Mouse (Mus musculus): ENCODE measurements around the gene Gata1. TPM values are rescaled to one million over a fixed set of nuclear protein-coding genes. Genes with fewer than 3 reads are reported as not detected.
"Not testable (repeated sequence)": the region's sequence is repeated elsewhere in the genome, so short reads cannot be mapped to it uniquely, and the experiment has no call there.

The Gata1 gene
- total and polyA plus RNA-seq, 3 experiments = 128 to 496 (median 385) TPM

DNA sequence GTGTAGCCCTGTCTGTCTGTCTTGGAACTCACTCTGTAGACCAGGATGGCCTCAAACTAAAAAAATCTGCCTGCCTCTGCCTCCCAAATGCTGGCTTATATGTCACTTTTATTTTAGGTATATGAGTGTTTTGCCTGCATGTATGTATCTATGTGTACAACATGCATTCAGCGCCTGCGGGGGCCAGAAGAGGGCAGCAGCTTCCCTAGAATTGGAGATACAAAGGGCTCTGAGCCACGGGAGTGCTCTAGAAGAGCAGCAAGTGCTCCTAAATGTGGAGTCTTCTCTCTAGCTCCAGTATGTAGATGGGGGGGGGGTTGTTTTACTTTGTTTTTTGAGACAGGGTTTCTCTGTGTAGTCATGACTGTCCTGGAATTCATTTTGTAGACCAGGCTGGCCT lies 62.2 kb downstream of the Gata1 start:
- H3K4me3 ChIP-seq (ENCODE audit: control insufficient read depth in 1 of 2, insufficient read depth in 1 of 2, low read depth in 2 of 2, low read length in 2 of 2); H3K79me2 ChIP-seq (ENCODE audit: control insufficient read depth, insufficient read depth, low read length, poor library complexity); H3K9ac ChIP-seq (ENCODE audit: control insufficient read depth, low read depth, low read length, poor library complexity, severe bottlenecking); H3K4me1 ChIP-seq (ENCODE audit: control insufficient read depth in 1 of 2, insufficient read depth in 2 of 2, low read length in 2 of 2); H3K27me3 ChIP-seq (ENCODE audit: control insufficient read depth in 1 of 2, insufficient read depth in 2 of 2, low read length in 2 of 2); H3K27ac ChIP-seq (ENCODE audit: control insufficient read depth, low read depth, low read length); H3K36me3 ChIP-seq (ENCODE audit: control insufficient read depth in 1 of 2, insufficient read depth in 2 of 2, low read length in 2 of 2); H3K9me3 ChIP-seq (replicated peaks; ENCODE audit: insufficient read depth, low read length): not testable (repeated sequence)
- DNase-seq (ENCODE audit: low read depth, low spot score) = peak; percentile 62
- TF ChIP-seq SMC3 (IDR thresholded peaks at IDR 0.05; ENCODE audit: low read depth, low read length) (peak; percentile 64), HCFC1 (IDR thresholded peaks at IDR 0.05; ENCODE audit: low read depth, low read length) (0 out of 2 replicates have a peak, but pooled peaks have one; percentile 15), ZC3H11A (IDR thresholded peaks at IDR 0.05; ENCODE audit: low read depth, low read length) (peak; percentile 63), RAD21 (IDR thresholded peaks at IDR 0.05; ENCODE audit: low read depth, low read length) (peak; percentile 51), CTCF (IDR thresholded peaks at IDR 0.05 in 2 of 3, conservative IDR thresholded peaks at IDR 0.05 in 1 of 3; ENCODE audit: control insufficient read depth in 1 of 3, insufficient read depth in 1 of 3, low read depth in 2 of 3, low read length in 3 of 3, poor library complexity in 1 of 3, severe bottlenecking in 1 of 3) (peak; percentile 21 to 51 (median 22); a peak in 4 of 6 replicates)

DNA sequence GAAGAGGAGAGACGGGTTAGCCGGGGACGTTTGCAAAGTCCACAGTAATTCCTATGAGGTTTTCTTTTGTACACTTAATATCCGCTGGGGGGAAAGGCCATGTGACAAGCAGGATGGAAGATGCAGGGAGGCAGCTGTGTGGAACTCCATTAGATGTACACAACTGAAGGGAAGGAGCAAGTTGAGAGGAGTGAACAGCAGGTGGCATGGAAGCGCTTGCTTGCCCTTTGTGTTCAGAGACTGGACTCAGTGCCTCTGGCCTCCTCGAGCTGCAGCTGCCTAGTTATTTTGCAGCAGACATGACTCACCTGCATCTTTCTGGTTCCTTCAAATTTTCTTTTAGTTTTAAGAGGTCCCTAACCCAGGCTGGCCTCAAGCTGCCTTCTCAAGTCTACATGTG lies 67.4 kb downstream of the Gata1 start:
- Histone ChIP-seq H3K27me3 (ENCODE audit: control insufficient read depth in 1 of 2, insufficient read depth in 2 of 2, low read length in 2 of 2) (no peaks in the 10 kb centered on the region), H3K9ac (ENCODE audit: control insufficient read depth, low read depth, low read length, poor library complexity, severe bottlenecking) (no peak overlapping the region), H3K9me3 (replicated peaks; ENCODE audit: insufficient read depth, low read length) (no peaks in the 10 kb centered on the region), H3K79me2 (ENCODE audit: control insufficient read depth, insufficient read depth, low read length, poor library complexity) (no peaks in the 10 kb centered on the region), H3K4me1 (ENCODE audit: control insufficient read depth in 1 of 2, insufficient read depth in 2 of 2, low read length in 2 of 2) (no peaks in the 10 kb centered on the region), H3K27ac (ENCODE audit: control insufficient read depth, low read depth, low read length) (no peak overlapping the region), H3K36me3 (ENCODE audit: control insufficient read depth in 1 of 2, insufficient read depth in 2 of 2, low read length in 2 of 2) (no peaks in the 10 kb centered on the region; a peak in 1 of 4 replicates), H3K4me3 (ENCODE audit: control insufficient read depth in 1 of 2, insufficient read depth in 1 of 2, low read depth in 2 of 2, low read length in 2 of 2) (no peak overlapping the region)
- TF ChIP-seq CHD1 (IDR thresholded peaks at IDR 0.05; ENCODE audit: low read depth, low read length) = no peak
- no peak for TF ChIP-seq UBTF (IDR thresholded peaks at IDR 0.05; ENCODE audit: borderline replicate concordance, insufficient read depth, low read depth, low read length)
- no peak for TF ChIP-seq GABPA (IDR thresholded peaks at IDR 0.05; ENCODE audit: low read depth, low read length)
- TF ChIP-seq CTCF (IDR thresholded peaks at IDR 0.05 in 2 of 3, conservative IDR thresholded peaks at IDR 0.05 in 1 of 3; ENCODE audit: control insufficient read depth in 1 of 3, insufficient read depth in 1 of 3, low read depth in 2 of 3, low read length in 3 of 3, poor library complexity in 1 of 3, severe bottlenecking in 1 of 3) = peak in 1 of 3 experiments; percentile 4; a peak in 1 of 6 replicates
- peak; percentile 26; the same call in 1 of the 2 replicates for TF ChIP-seq SMC3 (IDR thresholded peaks at IDR 0.05; ENCODE audit: low read depth, low read length)
- no peak for TF ChIP-seq ELF1 (IDR thresholded peaks at IDR 0.05; ENCODE audit: low read depth, low read length)
- no peak for TF ChIP-seq MAX (IDR thresholded peaks at IDR 0.05; ENCODE audit: low read length)
- no peak for TF ChIP-seq MXI1 (IDR thresholded peaks at IDR 0.05; ENCODE audit: low read depth, low read length)
- TF ChIP-seq POLR2AphosphoS5 (IDR thresholded peaks at IDR 0.05; ENCODE audit: borderline replicate concordance, low read depth, low read length) = no peak
- no peak for TF ChIP-seq POLR2A (IDR thresholded peaks at IDR 0.05; ENCODE audit: control insufficient read depth in 1 of 2, insufficient read depth in 1 of 2, low read depth in 1 of 2, low read length in 2 of 2, poor library complexity in 1 of 2)
- no peak for TF ChIP-seq CHD2 (IDR thresholded peaks at IDR 0.05; ENCODE audit: low read length)
- peak; percentile 12; the same call in 1 of the 2 replicates for TF ChIP-seq RAD21 (IDR thresholded peaks at IDR 0.05; ENCODE audit: low read depth, low read length)
- no peak for TF ChIP-seq TAL1 (IDR thresholded peaks at IDR 0.05; ENCODE audit: low read length)
- peak; percentile 57; the same call in 1 of the 2 replicates for TF ChIP-seq POLR2AphosphoS2 (IDR thresholded peaks at IDR 0.05; ENCODE audit: low read length)
- no peak for DNase-seq (ENCODE audit: low read depth, low spot score)

Other genes with a start within 250 kb of the Gata1 start
- gene Praf2, start 249.6 kb downstream of the Gata1 start, total RNA-seq (2012; rRNA removed) = 19.1 and 23.0 TPM in 2 replicates
- 10 to 100 TPM in 1 of 2 experiments, not detected in 1; 60.1 TPM for gene Praf2, start 249.6 kb downstream of the Gata1 start, polyA plus RNA-seq (2012; ENCODE audit: insufficient read depth in 1 of 2, insufficient read length in 2 of 2, low read depth in 1 of 2, low replicate concordance in 2 of 2, missing spikeins in 1 of 2)
- gene Ccdc120, start 227.2 kb downstream of the Gata1 start, total RNA-seq (2012; rRNA removed) = 3.9 and 5.8 TPM in 2 replicates
- 10 to 100 TPM in 1 of 2 experiments, not detected in 1; 12.2 TPM for gene Ccdc120, start 227.2 kb downstream of the Gata1 start, polyA plus RNA-seq (2012; ENCODE audit: insufficient read depth in 1 of 2, insufficient read length in 2 of 2, low read depth in 1 of 2, low replicate concordance in 2 of 2, missing spikeins in 1 of 2)
- gene Tfe3, start 215.5 kb downstream of the Gata1 start, total RNA-seq (2012; rRNA removed) = 20.6 and 23.4 TPM in 2 replicates
- gene Tfe3, start 215.5 kb downstream of the Gata1 start, polyA plus RNA-seq (2012; ENCODE audit: insufficient read depth in 1 of 2, insufficient read length in 2 of 2, low read depth in 1 of 2, low replicate concordance in 2 of 2, missing spikeins in 1 of 2) = 10 to 100 TPM in 1 of 2 experiments, not detected in 1; 64.7 TPM
- gene Gripap1, start 188.3 kb downstream of the Gata1 start, total RNA-seq (2012; rRNA removed) = 36.2 and 40.5 TPM in 2 replicates
- 100 to 1,000 TPM in 1 of 2 experiments, 10 to 100 TPM in 1; 84.6 to 244 TPM for gene Gripap1, start 188.3 kb downstream of the Gata1 start, polyA plus RNA-seq (2012; ENCODE audit: insufficient read depth in 1 of 2, insufficient read length in 2 of 2, low read depth in 1 of 2, low replicate concordance in 2 of 2, missing spikeins in 1 of 2)
- 0.26 and 0.31 TPM in 2 replicates for gene Kcnd1, start 155.8 kb downstream of the Gata1 start, total RNA-seq (2012; rRNA removed)
- 1 to 10 TPM in 1 of 2 experiments, not detected in 1; 1.4 TPM for gene Kcnd1, start 155.8 kb downstream of the Gata1 start, polyA plus RNA-seq (2012; ENCODE audit: insufficient read depth in 1 of 2, insufficient read length in 2 of 2, low read depth in 1 of 2, low replicate concordance in 2 of 2, missing spikeins in 1 of 2)
- gene Otud5, start 136.7 kb downstream of the Gata1 start, total RNA-seq (2012; rRNA removed) = 76.4 and 82.6 TPM in 2 replicates
- gene Otud5, start 136.7 kb downstream of the Gata1 start, polyA plus RNA-seq (2012; ENCODE audit: insufficient read depth in 1 of 2, insufficient read length in 2 of 2, low read depth in 1 of 2, low replicate concordance in 2 of 2, missing spikeins in 1 of 2) = 1,000 to 10,000 TPM in 1 of 2 experiments, 100 to 1,000 TPM in 1; 197 to 1,180 TPM
- 5.9 and 6.4 TPM in 2 replicates for gene Pim2, start 99.8 kb downstream of the Gata1 start, total RNA-seq (2012; rRNA removed)
- gene Pim2, start 99.8 kb downstream of the Gata1 start, polyA plus RNA-seq (2012; ENCODE audit: insufficient read depth in 1 of 2, insufficient read length in 2 of 2, low read depth in 1 of 2, low replicate concordance in 2 of 2, missing spikeins in 1 of 2) = 10 to 100 TPM in 1 of 2 experiments, not detected in 1; 21.7 TPM
- gene Slc35a2, start 94.0 kb downstream of the Gata1 start, total RNA-seq (2012; rRNA removed) = 66.7 and 67.0 TPM in 2 replicates
- gene Slc35a2, start 94.0 kb downstream of the Gata1 start, polyA plus RNA-seq (2012; ENCODE audit: insufficient read depth in 1 of 2, insufficient read length in 2 of 2, low read depth in 1 of 2, low replicate concordance in 2 of 2, missing spikeins in 1 of 2) = 10 to 100 TPM in 1 of 2 experiments, not detected in 1; 96.0 TPM
- gene Pqbp1, start 78.8 kb downstream of the Gata1 start, total RNA-seq (2012; rRNA removed) = 202 and 204 TPM in 2 replicates
- gene Pqbp1, start 78.8 kb downstream of the Gata1 start, polyA plus RNA-seq (2012; ENCODE audit: insufficient read depth in 1 of 2, insufficient read length in 2 of 2, low read depth in 1 of 2, low replicate concordance in 2 of 2, missing spikeins in 1 of 2) = 100 to 1,000 TPM in 1 of 2 experiments, not detected in 1; 283 TPM
- gene Timm17b, start 78.7 kb downstream of the Gata1 start, total RNA-seq (2012; rRNA removed) = 96.5 and 107 TPM in 2 replicates
- gene Timm17b, start 78.7 kb downstream of the Gata1 start, polyA plus RNA-seq (2012; ENCODE audit: insufficient read depth in 1 of 2, insufficient read length in 2 of 2, low read depth in 1 of 2, low replicate concordance in 2 of 2, missing spikeins in 1 of 2) = 100 to 1,000 TPM in 1 of 2 experiments, not detected in 1; 381 TPM
- not detected in 2 replicates for gene Gm10491, start 70.2 kb downstream of the Gata1 start, total RNA-seq (2012; rRNA removed)
- not detected for gene Gm10491, start 70.2 kb downstream of the Gata1 start, polyA plus RNA-seq (2012; ENCODE audit: insufficient read depth in 1 of 2, insufficient read length in 2 of 2, low read depth in 1 of 2, low replicate concordance in 2 of 2, missing spikeins in 1 of 2)
- not detected in 2 replicates for gene Gm10490, start 68.5 kb downstream of the Gata1 start, total RNA-seq (2012; rRNA removed)
- gene Gm10490, start 68.5 kb downstream of the Gata1 start, polyA plus RNA-seq (2012; ENCODE audit: insufficient read depth in 1 of 2, insufficient read length in 2 of 2, low read depth in 1 of 2, low replicate concordance in 2 of 2, missing spikeins in 1 of 2) = not detected
- not detected in 2 replicates for gene Pcsk1n, start 58.2 kb downstream of the Gata1 start, total RNA-seq (2012; rRNA removed)
- not detected for gene Pcsk1n, start 58.2 kb downstream of the Gata1 start, polyA plus RNA-seq (2012; ENCODE audit: insufficient read depth in 1 of 2, insufficient read length in 2 of 2, low read depth in 1 of 2, low replicate concordance in 2 of 2, missing spikeins in 1 of 2)
- gene Eras, start 49.5 kb downstream of the Gata1 start, total RNA-seq (2012; rRNA removed) = not detected in 2 replicates
- gene Eras, start 49.5 kb downstream of the Gata1 start, polyA plus RNA-seq (2012; ENCODE audit: insufficient read depth in 1 of 2, insufficient read length in 2 of 2, low read depth in 1 of 2, low replicate concordance in 2 of 2, missing spikeins in 1 of 2) = not detected
- 6.3 and 7.8 TPM in 2 replicates for gene Hdac6, start 30.2 kb downstream of the Gata1 start, total RNA-seq (2012; rRNA removed)
- gene Hdac6, start 30.2 kb downstream of the Gata1 start, polyA plus RNA-seq (2012; ENCODE audit: insufficient read depth in 1 of 2, insufficient read length in 2 of 2, low read depth in 1 of 2, low replicate concordance in 2 of 2, missing spikeins in 1 of 2) = 10 to 100 TPM in 1 of 2 experiments, not detected in 1; 19.7 TPM
- not detected in 2 replicates for gene Glod5, start 40.4 kb upstream of the Gata1 start, total RNA-seq (2012; rRNA removed)
- gene Glod5, start 40.4 kb upstream of the Gata1 start, polyA plus RNA-seq (2012; ENCODE audit: insufficient read depth in 1 of 2, insufficient read length in 2 of 2, low read depth in 1 of 2, low replicate concordance in 2 of 2, missing spikeins in 1 of 2) = under 1 TPM in 1 of 2 experiments, not detected in 1; 0.11 TPM
- gene Suv39h1, start 96.7 kb upstream of the Gata1 start, total RNA-seq (2012; rRNA removed) = 103 and 104 TPM in 2 replicates
- gene Suv39h1, start 96.7 kb upstream of the Gata1 start, polyA plus RNA-seq (2012; ENCODE audit: insufficient read depth in 1 of 2, insufficient read length in 2 of 2, low read depth in 1 of 2, low replicate concordance in 2 of 2, missing spikeins in 1 of 2) = 100 to 1,000 TPM; 122 to 129 TPM
- gene Was, start 112.4 kb upstream of the Gata1 start, total RNA-seq (2012; rRNA removed) = 133 and 146 TPM in 2 replicates
- 100 to 1,000 TPM in 1 of 2 experiments, not detected in 1; 167 TPM for gene Was, start 112.4 kb upstream of the Gata1 start, polyA plus RNA-seq (2012; ENCODE audit: insufficient read depth in 1 of 2, insufficient read length in 2 of 2, low read depth in 1 of 2, low replicate concordance in 2 of 2, missing spikeins in 1 of 2)
- gene Wdr13, start 154.8 kb upstream of the Gata1 start, total RNA-seq (2012; rRNA removed) = 23.8 and 29.6 TPM in 2 replicates
- gene Wdr13, start 154.8 kb upstream of the Gata1 start, polyA plus RNA-seq (2012; ENCODE audit: insufficient read depth in 1 of 2, insufficient read length in 2 of 2, low read depth in 1 of 2, low replicate concordance in 2 of 2, missing spikeins in 1 of 2) = 10 to 100 TPM in 1 of 2 experiments, not detected in 1; 46.8 TPM
- gene Rbm3, start 167.8 kb upstream of the Gata1 start, total RNA-seq (2012; rRNA removed) = 906 and 1,021 TPM in 2 replicates
- gene Rbm3, start 167.8 kb upstream of the Gata1 start, polyA plus RNA-seq (2012; ENCODE audit: insufficient read depth in 1 of 2, insufficient read length in 2 of 2, low read depth in 1 of 2, low replicate concordance in 2 of 2, missing spikeins in 1 of 2) = 100 to 1,000 TPM in 1 of 2 experiments, not detected in 1; 750 TPM
- 8.0 and 10.1 TPM in 2 replicates for gene Tbc1d25, start 198.1 kb upstream of the Gata1 start, total RNA-seq (2012; rRNA removed)
- gene Tbc1d25, start 198.1 kb upstream of the Gata1 start, polyA plus RNA-seq (2012; ENCODE audit: insufficient read depth in 1 of 2, insufficient read length in 2 of 2, low read depth in 1 of 2, low replicate concordance in 2 of 2, missing spikeins in 1 of 2) = 10 to 100 TPM in 1 of 2 experiments, not detected in 1; 23.4 TPM
- 99.4 and 103 TPM in 2 replicates for gene Ebp, start 215.4 kb upstream of the Gata1 start, total RNA-seq (2012; rRNA removed)
- 100 to 1,000 TPM in 1 of 2 experiments, not detected in 1; 133 TPM for gene Ebp, start 215.4 kb upstream of the Gata1 start, polyA plus RNA-seq (2012; ENCODE audit: insufficient read depth in 1 of 2, insufficient read length in 2 of 2, low read depth in 1 of 2, low replicate concordance in 2 of 2, missing spikeins in 1 of 2)
- gene Porcn, start 228.5 kb upstream of the Gata1 start, total RNA-seq (2012; rRNA removed) = 3.5 and 4.5 TPM in 2 replicates
- 10 to 100 TPM in 1 of 2 experiments, not detected in 1; 16.1 TPM for gene Porcn, start 228.5 kb upstream of the Gata1 start, polyA plus RNA-seq (2012; ENCODE audit: insufficient read depth in 1 of 2, insufficient read length in 2 of 2, low read depth in 1 of 2, low replicate concordance in 2 of 2, missing spikeins in 1 of 2)

Data from MEL (cell line).